Mouse (Mus musculus): ENCODE results near the gene H1f0. TPM values are rescaled to one million over a fixed set of nuclear protein-coding genes. Genes with fewer than 3 reads are reported as not detected.

Gene H1f0
- polyA plus RNA-seq, 1 experiment from 2014 or later: 300 TPM

DNA sequence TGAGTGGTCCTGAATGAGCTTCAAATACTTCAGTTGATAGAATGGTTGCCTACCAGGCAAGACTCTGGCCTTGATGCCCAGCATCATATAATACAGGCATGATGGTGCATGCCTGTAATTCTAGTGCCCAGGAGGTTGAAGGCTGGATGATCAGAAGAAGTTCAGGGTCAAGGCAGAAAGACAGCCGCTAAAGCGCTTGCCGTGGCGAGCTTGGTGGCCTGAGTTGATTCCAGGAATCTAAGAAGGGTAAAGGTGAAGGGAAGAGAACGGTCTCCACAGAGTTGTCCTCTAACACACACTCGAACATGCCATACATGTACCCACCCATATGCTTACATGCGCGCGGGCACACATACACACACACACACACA is 38.2 kb upstream of the H1f0 start:
- H3K9me3 ChIP-seq (replicated peaks): no peaks in the 10 kb centered on the region
- H3K4me3 ChIP-seq: no peak overlapping the region
- H3K9ac ChIP-seq: no peak overlapping the region
- no peak for ATAC-seq (ENCODE audit: insufficient number of reproducible peaks, low FRiP score)
- peaks cover 55% of the 10 kb centered on the region for H3K4me1 ChIP-seq (replicated peaks)
- WGBS: 93% methylated on average over 9 of the region's 9 CpGs
- H3K27ac ChIP-seq (ENCODE audit: poor library complexity, severe bottlenecking): 0 out of 2 replicates have a peak overlapping the region, but pooled peaks have one; percentile 37
- H3K4me2 ChIP-seq: no peak overlapping the region
- H3K36me3 ChIP-seq: peaks cover 75% of the 10 kb centered on the region
- no peaks in the 10 kb centered on the region for H3K27me3 ChIP-seq (replicated peaks)

DNA sequence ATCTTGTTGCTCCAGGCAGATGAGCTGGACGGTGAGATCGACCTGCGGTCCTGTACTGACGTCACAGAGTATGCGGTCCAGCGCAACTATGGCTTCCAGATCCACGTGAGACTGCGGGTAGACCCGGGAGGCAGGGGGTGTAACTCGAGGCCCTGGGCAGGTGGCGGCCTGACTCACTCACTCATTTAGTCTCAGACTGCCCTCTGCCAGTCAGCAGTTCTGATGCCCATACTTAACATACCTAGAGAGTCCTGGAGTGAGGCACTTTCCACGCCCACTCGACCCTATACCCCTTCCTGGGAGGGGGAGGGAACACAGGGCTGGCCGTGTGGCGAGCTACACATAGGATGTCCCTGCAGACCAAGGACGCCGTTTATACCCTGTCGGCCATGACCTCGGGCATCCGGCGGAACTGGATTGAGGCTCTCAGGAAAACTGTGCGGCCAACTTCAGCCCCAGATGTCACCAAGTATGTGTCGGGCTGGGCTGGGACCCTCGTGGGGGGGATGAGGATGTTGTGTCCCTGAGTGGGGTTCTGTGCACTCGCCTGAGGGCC is 37.2 kb upstream of the H1f0 start:
- Histone ChIP-seq H3K4me3 (no peak overlapping the region), H3K27me3 (replicated peaks) (no peaks in the 10 kb centered on the region), H3K9ac (no peak overlapping the region), H3K9me3 (replicated peaks) (no peaks in the 10 kb centered on the region), H3K4me2 (no peak overlapping the region), H3K27ac (ENCODE audit: poor library complexity, severe bottlenecking) (no peak overlapping the region), H3K4me1 (replicated peaks) (peaks cover 45% of the 10 kb centered on the region), H3K36me3 (peaks cover 85% of the 10 kb centered on the region)
- 91% methylated on average over 25 of the region's 25 CpGs for WGBS
- peak; percentile 9; the same call in 1 of the 2 replicates for ATAC-seq (ENCODE audit: insufficient number of reproducible peaks, low FRiP score)

- H3K27ac ChIP-seq (ENCODE audit: poor library complexity, severe bottlenecking): no peak overlapping the region
- H3K27me3 ChIP-seq (replicated peaks): no peaks in the 10 kb centered on the region
- no peak for ATAC-seq (ENCODE audit: insufficient number of reproducible peaks, low FRiP score)
- no peak overlapping the region for H3K9ac ChIP-seq
- H3K36me3 ChIP-seq: peaks cover 93% of the 10 kb centered on the region
- H3K4me1 ChIP-seq (replicated peaks): peaks cover 34% of the 10 kb centered on the region
- 92% methylated on average over 7 of the region's 7 CpGs for WGBS
- no peak overlapping the region for H3K4me3 ChIP-seq
- no peaks in the 10 kb centered on the region for H3K9me3 ChIP-seq (replicated peaks)
- H3K4me2 ChIP-seq: no peak overlapping the region
Observed at GRCm38 (mm10) chr15:78992235-78992634, 36.0 kb upstream of the H1f0 start.

DNA sequence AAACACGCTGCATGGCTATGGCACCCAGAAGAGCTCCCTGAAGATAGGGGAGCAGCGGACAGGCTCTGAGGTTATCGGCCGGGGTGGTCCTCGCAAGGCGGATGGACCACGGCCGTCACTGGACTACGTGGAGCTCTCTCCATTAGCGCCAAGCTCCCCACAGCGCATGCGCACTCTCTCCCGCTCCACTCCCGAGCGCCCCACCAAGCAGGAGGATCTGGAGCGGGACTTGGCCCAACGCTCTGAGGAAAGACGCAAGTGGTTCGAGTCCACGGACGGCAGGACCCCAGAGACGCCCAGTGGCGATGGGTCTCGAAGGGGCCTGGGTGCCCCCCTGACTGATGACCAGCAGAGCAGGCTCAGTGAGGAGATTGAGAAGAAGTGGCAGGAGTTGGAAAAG is 35.3 kb upstream of the H1f0 start:
- no peak for ATAC-seq (ENCODE audit: insufficient number of reproducible peaks, low FRiP score)
- peaks cover 32% of the 10 kb centered on the region for H3K4me1 ChIP-seq (replicated peaks)
- WGBS: 95% methylated on average over 24 of the region's 24 CpGs
- no peak overlapping the region for H3K4me2 ChIP-seq
- no peaks in the 10 kb centered on the region for H3K9me3 ChIP-seq (replicated peaks)
- no peak overlapping the region for H3K4me3 ChIP-seq
- no peak overlapping the region for H3K9ac ChIP-seq
- H3K27me3 ChIP-seq (replicated peaks): no peaks in the 10 kb centered on the region
- peaks cover 93% of the 10 kb centered on the region for H3K36me3 ChIP-seq
- no peak overlapping the region for H3K27ac ChIP-seq (ENCODE audit: poor library complexity, severe bottlenecking)

GRCm38 (mm10) chr15:78995916-78996315 is 32.3 kb upstream of the H1f0 start:
- Histone ChIP-seq H3K36me3 (peaks cover 87% of the 10 kb centered on the region), H3K27me3 (replicated peaks) (no peaks in the 10 kb centered on the region), H3K4me3 (no peak overlapping the region), H3K4me2 (no peak overlapping the region), H3K4me1 (replicated peaks) (peaks cover 16% of the 10 kb centered on the region), H3K9ac (no peak overlapping the region), H3K27ac (ENCODE audit: poor library complexity, severe bottlenecking) (no peak overlapping the region), H3K9me3 (replicated peaks) (no peaks in the 10 kb centered on the region)
- ATAC-seq (ENCODE audit: insufficient number of reproducible peaks, low FRiP score): no peak
- whole genome bisulfite sequencing: 64% methylated on average over 4 of the region's 4 CpGs

- no peak for ATAC-seq (ENCODE audit: insufficient number of reproducible peaks, low FRiP score)
- no peaks in the 10 kb centered on the region for H3K27me3 ChIP-seq (replicated peaks)
- peaks cover 87% of the 10 kb centered on the region for H3K36me3 ChIP-seq
- no peak overlapping the region for H3K4me2 ChIP-seq
- 82% methylated on average over 3 of the region's 3 CpGs for WGBS
- no peaks in the 10 kb centered on the region for H3K9me3 ChIP-seq (replicated peaks)
- no peak overlapping the region for H3K4me3 ChIP-seq
- peaks cover 16% of the 10 kb centered on the region for H3K4me1 ChIP-seq (replicated peaks)
- no peak overlapping the region for H3K9ac ChIP-seq
- no peak overlapping the region for H3K27ac ChIP-seq (ENCODE audit: poor library complexity, severe bottlenecking)
Observed at GRCm38 (mm10) chr15:78996663-78997062, 31.6 kb upstream of the H1f0 start.

DNA sequence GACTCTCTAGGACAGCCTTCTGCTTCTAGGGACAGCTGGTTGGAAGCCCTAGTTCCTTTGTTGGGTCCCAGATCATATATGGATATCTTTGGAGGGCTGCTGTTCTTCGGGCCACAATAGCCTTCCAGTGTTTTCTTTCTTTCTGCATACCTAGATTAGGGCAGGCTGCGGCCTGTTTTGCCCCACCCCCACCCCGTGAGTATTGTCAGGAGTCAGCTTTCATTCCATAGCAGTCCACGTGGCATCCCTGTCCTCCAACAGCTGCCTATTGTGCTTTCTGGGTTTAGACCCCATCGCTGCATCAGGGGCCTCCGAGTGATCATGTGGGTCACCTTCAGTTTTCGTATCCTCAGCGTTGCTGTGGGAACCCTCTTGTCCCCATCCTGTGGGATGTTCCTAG is 29.9 kb upstream of the H1f0 start:
- Histone ChIP-seq H3K9me3 (replicated peaks) (no peaks in the 10 kb centered on the region), H3K4me3 (no peak overlapping the region), H3K27me3 (replicated peaks) (no peaks in the 10 kb centered on the region), H3K4me2 (no peak overlapping the region), H3K4me1 (replicated peaks) (peaks cover 22% of the 10 kb centered on the region), H3K36me3 (peaks cover 85% of the 10 kb centered on the region), H3K9ac (0 out of 2 replicates have a peak overlapping the region, but pooled peaks have one; percentile 13), H3K27ac (ENCODE audit: poor library complexity, severe bottlenecking) (peak overlapping the region; percentile 45)
- 40% methylated on average over 8 of the region's 8 CpGs for WGBS
- ATAC-seq (ENCODE audit: insufficient number of reproducible peaks, low FRiP score): no peak

DNA sequence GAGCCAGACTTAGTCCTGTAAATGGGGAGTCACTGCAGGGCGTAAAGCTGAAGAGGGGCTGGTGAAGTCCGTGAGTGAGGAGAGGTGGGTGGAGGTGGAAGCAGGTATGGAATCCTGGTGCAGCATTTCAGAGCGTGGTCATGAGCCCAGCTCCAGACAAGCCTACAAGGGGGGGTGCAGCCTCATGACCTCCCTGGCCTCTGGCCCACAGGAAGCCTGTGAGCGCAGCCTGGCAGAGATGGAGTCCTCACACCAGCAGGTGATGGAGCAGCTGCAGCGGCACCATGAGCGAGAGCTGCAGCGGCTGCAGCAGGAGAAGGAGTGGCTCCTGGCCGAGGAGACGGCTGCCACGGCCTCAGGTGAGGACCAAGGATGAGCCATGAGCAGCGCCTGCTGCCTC is 28.7 kb upstream of the H1f0 start:
- 90% methylated on average over 11 of the region's 11 CpGs for WGBS

GRCm38 (mm10) chr15:79000357-79000791 is 27.9 kb upstream of the H1f0 start:
- no peak overlapping the region for H3K9ac ChIP-seq
- peaks cover 22% of the 10 kb centered on the region for H3K4me1 ChIP-seq (replicated peaks)
- no peak overlapping the region for H3K4me2 ChIP-seq
- H3K4me3 ChIP-seq: no peak overlapping the region
- no peak overlapping the region for H3K27ac ChIP-seq (ENCODE audit: poor library complexity, severe bottlenecking)
- H3K36me3 ChIP-seq: peaks cover 86% of the 10 kb centered on the region
- H3K9me3 ChIP-seq (replicated peaks): no peaks in the 10 kb centered on the region
- H3K27me3 ChIP-seq (replicated peaks): no peaks in the 10 kb centered on the region
- no peak for ATAC-seq (ENCODE audit: insufficient number of reproducible peaks, low FRiP score)
- WGBS: 81% methylated on average over 7 of the region's 7 CpGs

More for the DNA sequence above, 28.7 kb upstream of the H1f0 start:
- Histone ChIP-seq H3K36me3 (peaks cover 86% of the 10 kb centered on the region), H3K27ac (ENCODE audit: poor library complexity, severe bottlenecking) (no peak overlapping the region), H3K4me3 (no peak overlapping the region), H3K4me1 (replicated peaks) (peaks cover 22% of the 10 kb centered on the region), H3K27me3 (replicated peaks) (no peaks in the 10 kb centered on the region), H3K9me3 (replicated peaks) (no peaks in the 10 kb centered on the region), H3K4me2 (no peak overlapping the region), H3K9ac (no peak overlapping the region; the same call in 1 of the 2 replicates)
- ATAC-seq (ENCODE audit: insufficient number of reproducible peaks, low FRiP score): no peak

- peaks cover 22% of the 10 kb centered on the region for H3K4me1 ChIP-seq (replicated peaks)
Observed at GRCm38 (mm10) chr15:79001559-79001958, 26.7 kb upstream of the H1f0 start.

GRCm38 (mm10) chr15:79002036-79002435 is 26.2 kb upstream of the H1f0 start:
- no peak for ATAC-seq (ENCODE audit: insufficient number of reproducible peaks, low FRiP score)
- H3K27me3 ChIP-seq (replicated peaks): no peaks in the 10 kb centered on the region
- H3K4me1 ChIP-seq (replicated peaks): peaks cover 22% of the 10 kb centered on the region
- H3K4me3 ChIP-seq: no peak overlapping the region
- no peak overlapping the region for H3K27ac ChIP-seq (ENCODE audit: poor library complexity, severe bottlenecking)
- H3K9ac ChIP-seq: no peak overlapping the region
- 48% methylated on average over 19 of the region's 19 CpGs for WGBS
- H3K36me3 ChIP-seq: peaks cover 85% of the 10 kb centered on the region
- H3K4me2 ChIP-seq: 0 out of 2 replicates have a peak overlapping the region, but pooled peaks have one; percentile 2
- H3K9me3 ChIP-seq (replicated peaks): no peaks in the 10 kb centered on the region

More at GRCm38 (mm10) chr15:79001559-79001958, 26.7 kb upstream of the H1f0 start:
- Histone ChIP-seq H3K27me3 (replicated peaks) (no peaks in the 10 kb centered on the region), H3K4me2 (0 out of 2 replicates have a peak overlapping the region, but pooled peaks have one; percentile 2), H3K27ac (ENCODE audit: poor library complexity, severe bottlenecking) (no peak overlapping the region), H3K4me3 (no peak overlapping the region), H3K36me3 (peaks cover 85% of the 10 kb centered on the region), H3K9ac (no peak overlapping the region), H3K9me3 (replicated peaks) (no peaks in the 10 kb centered on the region)
- no peak for ATAC-seq (ENCODE audit: insufficient number of reproducible peaks, low FRiP score)
- 82% methylated on average over 5 of the region's 5 CpGs for WGBS

- Histone ChIP-seq H3K4me2 (no peak overlapping the region), H3K36me3 (peaks cover 84% of the 10 kb centered on the region)
- ATAC-seq (ENCODE audit: insufficient number of reproducible peaks, low FRiP score): no peak
Observed at GRCm38 (mm10) chr15:79003079-79003478, 25.2 kb upstream of the H1f0 start.

More at GRCm38 (mm10) chr15:79003079-79003478, 25.2 kb upstream of the H1f0 start:
- no peaks in the 10 kb centered on the region for H3K27me3 ChIP-seq (replicated peaks)
- no peak overlapping the region for H3K4me3 ChIP-seq
- WGBS: 84% methylated on average over 3 of the region's 3 CpGs
- H3K9ac ChIP-seq: no peak overlapping the region
- no peaks in the 10 kb centered on the region for H3K9me3 ChIP-seq (replicated peaks)
- H3K27ac ChIP-seq (ENCODE audit: poor library complexity, severe bottlenecking): no peak overlapping the region
- peaks cover 16% of the 10 kb centered on the region for H3K4me1 ChIP-seq (replicated peaks)
